Mouse (Mus musculus) thymus, adult 2 months (tissue): ENCODE measurements around the gene Sgk1. TPM values are rescaled to one million over a fixed set of nuclear protein-coding genes. Genes with fewer than 3 reads are reported as not detected.

Source experiments
- DNase-seq: peaks from one replicate; pipeline ENCODE4 v3.0.0; 2021
- H3K27ac ChIP-seq: fragments of 200-500 bp; 2 replicates; pipeline ENCODE4 v1.5.1; 2012; ENCODE audit warnings: low read length, control low read depth; ENCODE audit not compliant: control insufficient read depth, insufficient read depth
- H3K27me3 ChIP-seq: fragments of 200-500 bp; 2 replicates; pipeline ENCODE4 v1.6.1; 2012; ENCODE audit warnings: mild to moderate bottlenecking, low read length, moderate library complexity, mixed read lengths; ENCODE audit not compliant: control insufficient read depth, insufficient read depth
- H3K36me3 ChIP-seq: fragments of 200-500 bp; 2 replicates; pipeline ENCODE4 v1.6.1; 2012; ENCODE audit warnings: mild to moderate bottlenecking, low read length, moderate library complexity; ENCODE audit not compliant: control insufficient read depth, insufficient read depth
- H3K4me1 ChIP-seq: fragments of 200-500 bp; replicated peaks from 2 replicates; pipeline ENCODE4 v1.6.1; 2012; ENCODE audit warnings: low read length; ENCODE audit not compliant: control insufficient read depth, insufficient read depth
- H3K4me3 ChIP-seq: fragments of 200-500 bp; 2 replicates; pipeline ENCODE4 v1.5.1; 2012; ENCODE audit warnings: mild to moderate bottlenecking, low read length, control low read depth, moderate library complexity; ENCODE audit not compliant: control insufficient read depth, insufficient read depth
- CTCF ChIP-seq: fragments of 200-500 bp; IDR thresholded peaks from 2 replicates; pipeline ENCODE4 v1.5.1; 2012; ENCODE audit warnings: mild to moderate bottlenecking, control low read depth, low read length, moderate library complexity, borderline replicate concordance; ENCODE audit not compliant: control insufficient read depth, poor library complexity, insufficient read depth; ENCODE audit errors: extremely low read depth
- POLR2A ChIP-seq: fragments of 200-500 bp; IDR thresholded peaks from 2 replicates; pipeline ENCODE4 v1.6.1; 2012; ENCODE audit warnings: mild to moderate bottlenecking, low read length, control low read depth, moderate library complexity; ENCODE audit not compliant: control insufficient read depth, poor library complexity, insufficient read depth; ENCODE audit errors: extremely low read depth
- WGBS: fragments of 180-500 bp; shearing (Covaris S2); methylation state at CpG from one replicate; pipeline ENCODE4 v1.1.7; 2018; 5-methylcytosine and 5-hydroxymethylcytosine counted together
- polyA plus RNA-seq: library from polyadenylated mRNA; depleted of rRNA; stranded (reverse); fragments of >200 nt; gene quantifications from 2 replicates; pipeline ENCODE4 v1.2.3, GENCODE M21; 2012

Gene Sgk1
- polyA plus RNA-seq, 1 experiment: 18.7 TPM

DNA sequence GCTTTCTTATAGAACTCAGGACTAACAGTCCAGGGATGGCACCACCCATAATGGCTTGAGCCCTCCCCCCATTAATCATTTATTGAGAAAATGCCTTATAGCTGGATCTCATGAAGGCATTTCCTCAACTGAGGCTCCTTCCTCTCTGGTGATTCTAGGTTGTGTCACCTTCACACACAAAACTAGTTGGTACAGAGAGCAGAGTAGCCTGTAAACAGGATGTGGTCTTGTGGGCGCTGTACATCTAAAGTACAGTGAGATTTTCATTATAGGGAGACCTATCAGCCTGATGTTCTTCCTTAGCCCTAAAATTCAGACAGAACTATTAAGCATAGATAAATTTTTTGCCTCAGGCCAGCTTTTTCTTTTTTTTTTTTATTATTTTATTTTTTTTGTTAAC lies 23.6 kb downstream of the Sgk1 start:
- H3K27me3 ChIP-seq: no peaks in the 10 kb centered on the region
- peak overlapping the region; percentile 96 for H3K27ac ChIP-seq
- peaks cover 27% of the 10 kb centered on the region for H3K4me1 ChIP-seq
- peak; percentile 65 for DNase-seq
- H3K36me3 ChIP-seq: no peaks in the 10 kb centered on the region
- 21% methylated on average over 1 of the region's 1 CpGs for WGBS
- TF ChIP-seq POLR2A (no peak), CTCF (no peak)
- no peak overlapping the region for H3K4me3 ChIP-seq

- WGBS: 5% methylated on average over 5 of the region's 5 CpGs
- no peaks in the 10 kb centered on the region for H3K36me3 ChIP-seq
- H3K27ac ChIP-seq: peak overlapping the region; percentile 62
- no peak for TF ChIP-seq CTCF
- no peak for TF ChIP-seq POLR2A
- H3K4me1 ChIP-seq: peaks cover 29% of the 10 kb centered on the region
- H3K27me3 ChIP-seq: no peaks in the 10 kb centered on the region
- DNase-seq: peak; percentile 42
- no peak overlapping the region for H3K4me3 ChIP-seq
Observed at GRCm38 (mm10) chr10:21906894-21907446, 25.0 kb downstream of the Sgk1 start.

GRCm38 (mm10) chr10:21907784-21908183 lies 25.8 kb downstream of the Sgk1 start:
- Histone ChIP-seq H3K4me3 (no peak overlapping the region), H3K4me1 (peaks cover 30% of the 10 kb centered on the region), H3K27ac (no peak overlapping the region), H3K36me3 (no peaks in the 10 kb centered on the region), H3K27me3 (no peaks in the 10 kb centered on the region)
- DNase-seq: no peak
- TF ChIP-seq POLR2A (no peak), CTCF (no peak)
- WGBS: 41% methylated on average over 3 of the region's 3 CpGs

- peaks cover 30% of the 10 kb centered on the region for H3K4me1 ChIP-seq
- no peaks in the 10 kb centered on the region for H3K27me3 ChIP-seq
- H3K4me3 ChIP-seq: no peak overlapping the region
- WGBS: 24% methylated on average over 1 of the region's 1 CpGs
- no peak for DNase-seq
- TF ChIP-seq POLR2A (no peak), CTCF (no peak)
- H3K27ac ChIP-seq: no peak overlapping the region
- no peaks in the 10 kb centered on the region for H3K36me3 ChIP-seq
Observed at GRCm38 (mm10) chr10:21908686-21909085, 26.7 kb downstream of the Sgk1 start.

- 97% methylated on average over 9 of the region's 9 CpGs for WGBS
- no peak overlapping the region for H3K27ac ChIP-seq
- TF ChIP-seq CTCF (no peak), POLR2A (no peak)
- H3K4me1 ChIP-seq: peaks cover 29% of the 10 kb centered on the region
- DNase-seq: no peak
- H3K4me3 ChIP-seq: no peak overlapping the region
- H3K36me3 ChIP-seq: no peaks in the 10 kb centered on the region
- H3K27me3 ChIP-seq: no peaks in the 10 kb centered on the region
Observed at GRCm38 (mm10) chr10:21910334-21910733, 28.4 kb downstream of the Sgk1 start.

- TF ChIP-seq POLR2A: no peak
- TF ChIP-seq CTCF: no peak
- Histone ChIP-seq H3K36me3 (no peaks in the 10 kb centered on the region), H3K27me3 (no peaks in the 10 kb centered on the region), H3K4me1 (peaks cover 24% of the 10 kb centered on the region), H3K4me3 (no peak overlapping the region), H3K27ac (no peak overlapping the region; the same call in 1 of the 2 replicates)
- peak; percentile 46 for DNase-seq
- WGBS: 9% methylated on average over 10 of the region's 10 CpGs
Observed at GRCm38 (mm10) chr10:21911303-21911947, 29.4 kb downstream of the Sgk1 start.
